Mouse (Mus musculus) liver, embryonic 11.5 days (tissue): ENCODE measurements around the gene Ddx58. TPM values are rescaled to one million over a fixed set of nuclear protein-coding genes. Genes with fewer than 3 reads are reported as not detected.
A peak's percentile ranks its signal among the peaks of the same experiment; 100 is the strongest.

ENCODE experiments used
- ATAC-seq: fragments of 200-750 bp; cut with Nextera tagmentation; replicated peaks from 2 replicates; pipeline ENCODE4 v1.8.0; 2017; ENCODE audit warnings: moderate number of reproducible peaks, mild to moderate bottlenecking, moderate TSS enrichment, moderate library complexity; ENCODE audit not compliant: low FRiP score
- DNase-seq: peaks from one replicate; pipeline ENCODE4 v3.0.0-alpha.2; 2017; ENCODE audit warnings: low spot score
- H3K27ac ChIP-seq: fragments of 300-500 bp; sonication (generic); 2 replicates; pipeline ENCODE4 v1.5.1; 2014; ENCODE audit warnings: mild to moderate bottlenecking, low read depth, low read length, control low read depth
- H3K27me3 ChIP-seq: fragments of 300-500 bp; sonication (generic); replicated peaks from 2 replicates; pipeline ENCODE4 v1.6.1; 2014; ENCODE audit warnings: low read length, mixed read lengths; ENCODE audit not compliant: control insufficient read depth, insufficient read depth
- H3K36me3 ChIP-seq: fragments of 300-500 bp; sonication (generic); 2 replicates; pipeline ENCODE4 v1.6.1; 2014; ENCODE audit warnings: mild to moderate bottlenecking, low read length, moderate library complexity, mixed read lengths; ENCODE audit not compliant: control insufficient read depth, insufficient read depth
- H3K4me1 ChIP-seq: fragments of 300-500 bp; sonication (generic); replicated peaks from 2 replicates; pipeline ENCODE4 v1.6.1; 2014; ENCODE audit warnings: low read length, mixed read lengths; ENCODE audit not compliant: control insufficient read depth, insufficient read depth
- H3K4me2 ChIP-seq: fragments of 300-500 bp; sonication (generic); 2 replicates; pipeline ENCODE4 v1.6.1; 2014; ENCODE audit warnings: mild to moderate bottlenecking, control low read depth, moderate library complexity
- H3K4me3 ChIP-seq: fragments of 300-500 bp; sonication (generic); 2 replicates; pipeline ENCODE4 v1.5.1; 2014; ENCODE audit warnings: low read depth, low read length, control low read depth
- H3K9ac ChIP-seq: fragments of 300-500 bp; sonication (generic); 2 replicates; pipeline ENCODE4 v1.6.1; 2014; ENCODE audit warnings: low read depth, low read length, control low read depth
- H3K9me3 ChIP-seq: fragments of 300-500 bp; sonication (generic); 2 replicates; pipeline ENCODE4 v1.6.1; 2016; ENCODE audit warnings: low read length, inconsistent platforms, mixed read lengths; ENCODE audit not compliant: control insufficient read depth
- WGBS: fragments of 180-500 bp; shearing (Covaris S2); extraction: QIAGEN DNeasy Blood & Tissue Kit; methylation state at CpG from one replicate; pipeline ENCODE4 v1.1.7; 2014; 5-methylcytosine and 5-hydroxymethylcytosine counted together
- polyA plus RNA-seq: library from polyadenylated mRNA; unstranded; fragments of >200 nt; fragmentation: Nextera tagmentation; extraction: Ambion mirVana; gene quantifications from 2 replicates; pipeline ENCODE4 v1.2.1, GENCODE M21; 2014

The Ddx58 gene
- 2.5 and 2.9 TPM in 2 replicates for polyA plus RNA-seq

DNA sequence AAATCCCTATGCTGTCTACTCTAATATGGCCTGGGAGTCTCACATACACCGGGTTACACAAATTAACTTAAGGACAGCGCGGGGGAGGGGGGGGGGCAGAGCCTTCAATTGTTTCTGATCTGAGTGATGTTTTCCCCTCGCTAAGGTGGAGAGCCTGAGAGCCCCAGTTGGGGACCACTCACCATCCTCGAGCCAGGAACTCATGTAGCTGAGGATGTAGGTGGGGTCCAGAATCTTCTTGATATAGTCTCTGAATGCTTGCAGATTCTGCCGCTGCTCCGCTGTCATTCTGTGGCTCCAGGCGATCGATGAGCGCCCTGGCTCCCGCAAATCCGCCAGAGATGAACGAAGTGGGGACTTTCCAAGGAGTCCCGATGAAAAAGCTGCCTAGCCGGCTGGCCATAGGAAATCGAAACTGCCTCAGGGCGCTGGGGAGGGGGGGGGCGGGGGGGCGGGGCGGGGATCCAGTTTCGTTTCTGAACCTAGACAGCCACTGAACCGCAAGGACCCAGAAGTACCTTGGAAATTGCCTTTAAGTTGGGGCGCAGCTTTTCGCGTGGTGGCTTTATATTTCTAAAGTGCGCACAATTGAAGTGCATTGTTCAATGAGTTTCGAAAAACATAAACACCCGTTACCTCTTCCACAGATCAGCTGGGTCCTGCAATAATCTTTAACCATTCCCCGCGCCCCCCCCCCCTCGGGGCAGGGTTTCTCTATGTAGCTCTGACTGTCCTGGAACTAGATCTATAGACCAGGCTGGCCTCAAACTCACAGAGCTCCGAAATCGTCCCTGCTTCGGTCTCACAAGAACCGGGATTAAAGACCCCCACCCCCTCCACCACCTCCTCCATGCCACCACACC, at the start of gene Ddx58:
Gene Ddx58, minus strand, starts transcription at position 420 of the 863 bp plus-strand sequence.
- no peaks in the 10 kb centered on the region for H3K36me3 ChIP-seq
- H3K9ac ChIP-seq: peak within 1 kb of the TSS; percentile 46
- peak within 1 kb of the TSS; percentile 63 for H3K4me3 ChIP-seq
- ATAC-seq (0 out of 2 replicates have a peak, but pooled peaks have one; percentile 23), DNase-seq (peak; percentile 50)
- H3K4me1 ChIP-seq: peaks cover 7% of the 10 kb centered on the region
- whole genome bisulfite sequencing: 3% methylated on average over 35 of the region's 35 CpGs
- no peaks in the 10 kb centered on the region for H3K9me3 ChIP-seq
- no peaks in the 10 kb centered on the region for H3K27me3 ChIP-seq
- no peak within 1 kb of the TSS for H3K27ac ChIP-seq
- peak within 1 kb of the TSS; percentile 93 for H3K4me2 ChIP-seq

DNA sequence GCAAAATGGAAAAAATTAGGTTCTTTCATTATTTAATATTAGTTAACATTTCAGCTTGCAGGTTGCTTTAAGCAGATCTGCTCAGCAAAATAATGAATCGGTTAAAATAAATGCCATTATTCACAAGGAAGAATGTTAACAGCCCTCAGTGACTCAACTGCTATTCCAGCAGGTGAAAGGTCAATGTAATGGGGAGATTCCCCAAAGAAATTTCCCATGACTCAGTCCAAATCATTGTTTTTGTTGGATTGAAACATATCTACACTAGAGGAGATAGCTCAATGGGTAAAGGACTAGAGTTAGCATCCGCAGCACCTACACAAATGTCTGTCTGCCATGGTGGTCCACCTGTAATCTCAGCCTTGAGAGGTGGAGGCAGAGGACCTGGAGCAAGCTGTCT, 49.4 kb upstream of the Ddx58 start:
- no peak overlapping the region for H3K27ac ChIP-seq
- no peak overlapping the region for H3K4me2 ChIP-seq
- H3K4me1 ChIP-seq: no peaks in the 10 kb centered on the region
- H3K27me3 ChIP-seq: no peaks in the 10 kb centered on the region
- no peak for DNase-seq
- ATAC-seq: no peak
- no peak overlapping the region for H3K9ac ChIP-seq
- no peak overlapping the region for H3K4me3 ChIP-seq
- H3K9me3 ChIP-seq: peaks cover 4% of the 10 kb centered on the region
- WGBS: 85% methylated on average over 2 of the region's 2 CpGs
- no peaks in the 10 kb centered on the region for H3K36me3 ChIP-seq

DNA sequence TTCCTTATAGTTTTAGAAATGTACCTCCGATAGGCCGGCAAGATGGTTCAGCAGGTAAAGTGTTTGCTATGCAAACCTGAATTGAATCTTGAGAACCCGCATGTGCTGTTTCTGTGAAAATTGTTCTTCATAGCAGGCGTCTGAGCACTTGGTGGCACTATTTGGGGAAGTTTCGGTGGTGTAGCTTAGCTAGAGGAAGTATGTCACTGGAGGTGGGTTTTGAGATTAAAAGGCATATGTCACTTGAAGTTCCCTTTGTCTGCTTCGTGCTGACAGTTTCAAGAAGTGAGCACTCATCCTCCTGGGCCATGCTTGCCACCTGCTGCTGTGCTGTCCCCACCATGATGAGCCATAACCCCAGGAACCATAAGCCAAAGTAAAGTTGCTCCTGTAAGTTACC, 47.8 kb upstream of the Ddx58 start:
- no peak overlapping the region for H3K27ac ChIP-seq
- no peak overlapping the region for H3K4me3 ChIP-seq
- no peaks in the 10 kb centered on the region for H3K36me3 ChIP-seq
- no peaks in the 10 kb centered on the region for H3K27me3 ChIP-seq
- no peak overlapping the region for H3K9ac ChIP-seq
- H3K4me2 ChIP-seq: no peak overlapping the region
- 60% methylated on average over 6 of the region's 6 CpGs for WGBS
- no peaks in the 10 kb centered on the region for H3K4me1 ChIP-seq
- peaks cover 4% of the 10 kb centered on the region for H3K9me3 ChIP-seq
- DNase-seq: no peak
- ATAC-seq: no peak

DNA sequence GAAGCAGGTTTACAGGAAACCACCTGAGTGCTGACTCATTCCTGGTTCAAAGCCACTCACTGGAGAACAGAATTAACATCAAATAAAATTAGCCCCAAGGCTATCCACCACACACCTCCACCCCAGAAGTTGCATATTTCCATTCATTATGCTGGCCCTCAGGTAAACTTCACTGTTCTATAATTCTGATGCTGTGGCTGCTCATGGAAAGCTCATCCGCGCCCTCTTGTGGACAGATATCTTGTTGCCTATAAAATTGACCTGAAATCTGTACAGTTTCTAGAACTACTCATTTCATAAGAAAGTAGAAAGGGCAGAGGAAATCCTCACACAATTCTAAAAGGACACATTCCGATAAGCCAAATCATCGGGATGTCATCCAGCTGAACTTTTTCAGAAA, 46.0 kb upstream of the Ddx58 start:
- DNase-seq (no peak), ATAC-seq (no peak)
- no peak overlapping the region for H3K27ac ChIP-seq
- 16% methylated on average over 4 of the region's 4 CpGs for WGBS
- H3K4me3 ChIP-seq: no peak overlapping the region
- H3K36me3 ChIP-seq: no peaks in the 10 kb centered on the region
- H3K4me2 ChIP-seq: no peak overlapping the region
- no peaks in the 10 kb centered on the region for H3K4me1 ChIP-seq
- peaks cover 2% of the 10 kb centered on the region for H3K9me3 ChIP-seq
- H3K9ac ChIP-seq: no peak overlapping the region
- H3K27me3 ChIP-seq: no peaks in the 10 kb centered on the region

DNA sequence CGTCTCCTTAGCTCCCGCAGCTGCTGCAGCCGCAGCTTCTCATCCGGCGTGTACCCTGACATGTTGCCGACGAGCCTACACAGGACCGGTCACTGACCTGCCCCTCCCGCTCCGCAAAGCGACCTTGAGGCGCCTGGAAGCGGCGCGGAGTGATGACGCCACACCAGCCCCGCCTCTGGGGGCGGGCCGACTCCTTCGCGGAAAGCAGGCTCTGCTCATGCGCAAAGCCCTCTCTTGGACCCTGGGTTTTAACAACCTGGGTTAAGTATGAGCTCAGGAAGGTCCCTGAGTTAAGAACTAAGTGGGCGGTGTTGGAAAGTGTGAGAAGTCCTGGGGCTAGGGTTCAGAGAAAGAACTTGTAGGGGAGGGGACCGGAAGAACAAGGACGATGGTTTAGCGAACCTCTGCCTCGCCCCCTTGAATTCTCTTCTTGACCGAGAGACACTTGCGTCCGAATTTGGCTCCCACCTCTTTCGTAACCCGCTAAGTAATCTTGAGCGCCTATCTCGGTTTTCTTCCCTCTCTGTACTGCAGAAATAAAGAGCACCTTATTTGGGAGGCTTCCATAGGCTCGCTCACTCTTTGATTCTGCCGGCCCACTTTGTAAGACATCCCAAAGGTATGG, 39.8 kb upstream of the Ddx58 start, which contains the start of gene Ndufb6:
Gene Ndufb6, minus strand, starts transcription at position 146 of the 625 bp plus-strand sequence.
- under 1% methylated on average over 36 of the region's 36 CpGs for WGBS
- ATAC-seq (peak; percentile 95), DNase-seq (peak; percentile 98)
- H3K27me3 ChIP-seq: no peaks in the 10 kb centered on the region
- H3K9me3 ChIP-seq: no peaks in the 10 kb centered on the region
- peak within 1 kb of the TSS; percentile 96 for H3K4me3 ChIP-seq
- H3K36me3 ChIP-seq: no peaks in the 10 kb centered on the region; the same call in 1 of the 2 replicates
- H3K4me2 ChIP-seq: peak within 1 kb of the TSS; percentile 78
- H3K9ac ChIP-seq: peak within 1 kb of the TSS; percentile 90
- peaks cover 3% of the 10 kb centered on the region; the same call in 1 of the 2 replicates for H3K4me1 ChIP-seq
- H3K27ac ChIP-seq: peak within 1 kb of the TSS; percentile 81

DNA sequence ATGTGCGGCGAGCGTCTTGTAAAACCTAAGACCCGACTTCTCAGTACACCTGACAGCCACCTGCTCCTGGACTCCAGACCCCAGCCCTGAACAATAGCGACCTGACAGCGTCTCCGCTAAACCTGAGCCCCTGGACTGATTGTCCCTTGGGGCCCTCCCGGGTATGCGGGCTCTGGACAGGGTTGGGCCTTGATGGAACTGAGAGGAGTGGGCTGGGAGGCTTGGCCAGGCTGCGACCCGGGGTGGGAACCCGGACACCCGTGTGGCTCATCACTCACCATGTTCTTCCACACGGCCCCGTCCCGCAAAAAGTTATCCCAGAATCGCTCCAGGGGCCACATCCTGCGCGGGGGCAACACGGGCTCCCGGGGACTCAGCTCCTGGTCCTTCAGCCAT, 39.2 kb upstream of the Ddx58 start:
- Histone ChIP-seq H3K4me3 (peak overlapping the region; percentile 96), H3K27ac (0 out of 2 replicates have a peak overlapping the region, but pooled peaks have one; percentile 25), H3K36me3 (no peaks in the 10 kb centered on the region; the same call in 1 of the 2 replicates), H3K4me1 (peaks cover 3% of the 10 kb centered on the region; the same call in 1 of the 2 replicates), H3K4me2 (peak overlapping the region; percentile 78), H3K27me3 (no peaks in the 10 kb centered on the region), H3K9ac (peak overlapping the region; percentile 90), H3K9me3 (no peaks in the 10 kb centered on the region)
- peak; percentile 58 for ATAC-seq
- under 1% methylated on average over 21 of the region's 21 CpGs for WGBS
- no peak for DNase-seq

DNA sequence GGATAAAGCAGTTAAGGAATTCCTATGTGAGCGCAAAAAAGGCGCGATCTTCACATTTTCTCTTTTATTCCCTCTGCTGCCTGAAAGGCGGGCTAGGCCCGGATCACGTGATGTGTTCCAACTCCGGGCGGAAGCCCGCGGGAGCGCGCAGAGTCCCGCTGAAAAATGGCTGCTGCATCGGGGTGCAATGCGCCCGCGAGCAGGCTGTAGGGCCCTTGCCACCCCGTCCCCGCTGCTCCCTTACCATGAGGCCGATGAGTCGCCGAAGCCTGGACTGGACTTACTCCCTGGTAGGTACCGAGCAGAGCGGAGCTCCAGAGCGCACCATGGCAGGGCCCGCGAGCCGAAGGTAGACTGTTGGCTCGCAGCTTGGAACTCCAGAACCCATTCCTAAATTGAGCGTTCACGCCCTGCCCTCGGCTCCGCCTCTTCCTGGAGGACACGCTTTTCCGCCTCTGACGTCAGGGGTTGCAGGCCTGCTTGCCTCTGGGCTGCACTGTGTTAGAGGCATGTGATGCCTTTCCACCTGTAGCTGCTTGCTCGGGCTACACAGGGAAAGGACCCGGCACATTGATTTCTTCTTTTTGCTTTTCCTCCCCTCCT, 29.9 kb upstream of the Ddx58 start, which contains the start of the genes Smim27 and Topors:
Gene Smim27, plus strand, starts transcription at position 150 of the 603 bp plus-strand sequence.
Gene Topors, minus strand, starts transcription at position 421 of the 603 bp plus-strand sequence.
- ATAC-seq (peak; percentile 94), DNase-seq (peak; percentile 92)

DNA sequence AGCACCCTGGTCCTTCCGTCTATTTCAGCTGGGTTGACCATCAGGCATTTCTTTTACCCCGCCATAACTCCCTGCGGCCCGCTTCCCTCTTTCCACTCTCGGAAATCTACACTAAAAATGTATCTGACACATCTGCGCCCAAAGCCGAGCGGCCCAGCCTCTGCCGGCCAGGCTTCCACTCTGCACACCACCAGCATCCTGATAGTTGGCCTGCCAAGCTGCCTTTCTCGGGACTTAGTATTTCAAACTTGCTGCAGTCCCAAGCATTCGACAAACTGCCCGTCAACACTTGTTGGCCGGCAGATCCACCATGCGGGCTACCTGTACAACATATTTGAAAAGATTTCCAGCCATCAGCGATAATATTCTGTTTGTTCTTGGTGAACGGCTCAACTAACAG, 29.2 kb upstream of the Ddx58 start:
- H3K27me3 ChIP-seq: no peaks in the 10 kb centered on the region
- peaks cover 7% of the 10 kb centered on the region; the same call in 1 of the 2 replicates for H3K36me3 ChIP-seq
- H3K4me1 ChIP-seq: peaks cover 13% of the 10 kb centered on the region
- peak overlapping the region; percentile 98 for H3K27ac ChIP-seq
- H3K4me3 ChIP-seq: peak overlapping the region; percentile 89
- DNase-seq (no peak), ATAC-seq (no peak)
- H3K9ac ChIP-seq: peak overlapping the region; percentile 94
- under 1% methylated on average over 16 of the region's 16 CpGs for WGBS
- no peaks in the 10 kb centered on the region for H3K9me3 ChIP-seq
- peak overlapping the region; percentile 96 for H3K4me2 ChIP-seq

More for the DNA sequence above, 29.9 kb upstream of the Ddx58 start, which contains the start of the genes Smim27 and Topors:
- peaks cover 7% of the 10 kb centered on the region; the same call in 1 of the 2 replicates for H3K36me3 ChIP-seq
- WGBS: under 1% methylated on average over 38 of the region's 38 CpGs
- H3K4me1 ChIP-seq: peaks cover 13% of the 10 kb centered on the region
- no peaks in the 10 kb centered on the region for H3K9me3 ChIP-seq
- peak within 1 kb of the TSS; percentile 89 for H3K4me3 ChIP-seq
- peak within 1 kb of the TSS; percentile 98 for H3K27ac ChIP-seq
- peak within 1 kb of the TSS; percentile 94 for H3K9ac ChIP-seq
- H3K27me3 ChIP-seq: no peaks in the 10 kb centered on the region
- peak within 1 kb of the TSS; percentile 96 for H3K4me2 ChIP-seq
